Mouse (Mus musculus) bone marrow macrophage, adult 2 months (primary cell): ENCODE data around the gene Asah2.

Source experiments
- CTCF ChIP-seq: IDR thresholded peaks from 2 replicates; pipeline ENCODE4 v1.5.1; 2012; ENCODE audit warnings: low read depth, mild to moderate bottlenecking, low read length, moderate library complexity
- POLR2A ChIP-seq: IDR thresholded peaks from 2 replicates; pipeline ENCODE4 v1.6.1; 2012; ENCODE audit warnings: mild to moderate bottlenecking, low read depth, low read length, borderline replicate concordance

GRCm38 (mm10) chr19:32119666-32120065 lies 11.7 kb upstream of the Asah2 start:
- no peak for TF ChIP-seq POLR2A
- TF ChIP-seq CTCF, result no peak
